Mouse (Mus musculus) intestine, postnatal 0 days (tissue): ENCODE measurements around the gene Gm21721. TPM values are rescaled to one million over a fixed set of nuclear protein-coding genes. Genes with fewer than 3 reads are reported as not detected.
"Not testable (repeated sequence)": the region's sequence is repeated elsewhere in the genome, so short reads cannot be mapped to it uniquely, and the experiment has no call there.

Source experiments
- ATAC-seq: fragments of 200-750 bp; cut with Nextera tagmentation; 2 replicates; pipeline ENCODE4 v1.8.0; 2017; ENCODE audit warnings: mild to moderate bottlenecking, moderate TSS enrichment, moderate library complexity
- H3K27ac ChIP-seq: fragments of 300-500 bp; sonication (generic); 2 replicates; pipeline ENCODE4 v1.5.1; 2014; ENCODE audit warnings: mild to moderate bottlenecking, low read depth, low read length, moderate library complexity
- H3K27me3 ChIP-seq: fragments of 300-500 bp; sonication (generic); replicated peaks from 2 replicates; pipeline ENCODE4 v1.6.1; 2014; ENCODE audit warnings: low read length, mixed read lengths; ENCODE audit not compliant: control insufficient read depth, insufficient read depth
- H3K36me3 ChIP-seq: fragments of 300-500 bp; sonication (generic); 2 replicates; pipeline ENCODE4 v1.6.1; 2014; ENCODE audit warnings: mild to moderate bottlenecking, moderate library complexity; ENCODE audit not compliant: control insufficient read depth, insufficient read depth
- H3K4me1 ChIP-seq: fragments of 300-500 bp; sonication (generic); replicated peaks from 2 replicates; pipeline ENCODE4 v1.6.1; 2014; ENCODE audit warnings: antibody characterized with exemption, low read length, mixed read lengths; ENCODE audit not compliant: control insufficient read depth, insufficient read depth
- H3K4me2 ChIP-seq: fragments of 300-500 bp; sonication (generic); replicated peaks from 2 replicates; pipeline ENCODE4 v1.6.1; 2014; ENCODE audit warnings: low read depth, mild to moderate bottlenecking, moderate library complexity
- H3K4me3 ChIP-seq: fragments of 300-500 bp; sonication (generic); 2 replicates; pipeline ENCODE4 v1.5.1; 2014; ENCODE audit warnings: low read depth, low read length
- H3K9ac ChIP-seq: fragments of 300-500 bp; sonication (generic); 2 replicates; pipeline ENCODE4 v1.6.1; 2014; ENCODE audit warnings: mild to moderate bottlenecking, low read depth, low read length
- H3K9me3 ChIP-seq: fragments of 300-500 bp; sonication (generic); 2 replicates; pipeline ENCODE4 v1.6.1; 2016; ENCODE audit warnings: mixed run types; ENCODE audit not compliant: control insufficient read depth
- WGBS: fragments of 180-500 bp; shearing (Covaris S2); extraction: QIAGEN DNeasy Blood & Tissue Kit; methylation state at CpG from one replicate; pipeline ENCODE4 v1.1.7; 2014; 5-methylcytosine and 5-hydroxymethylcytosine counted together
- polyA plus RNA-seq: library from polyadenylated mRNA; unstranded; fragments of >200 nt; fragmentation: Nextera tagmentation; extraction: Ambion mirVana; gene quantifications from 2 replicates; pipeline ENCODE4 v1.2.1, GENCODE M21; 2015

Gene Gm21721
- not detected in 2 replicates for polyA plus RNA-seq

DNA sequence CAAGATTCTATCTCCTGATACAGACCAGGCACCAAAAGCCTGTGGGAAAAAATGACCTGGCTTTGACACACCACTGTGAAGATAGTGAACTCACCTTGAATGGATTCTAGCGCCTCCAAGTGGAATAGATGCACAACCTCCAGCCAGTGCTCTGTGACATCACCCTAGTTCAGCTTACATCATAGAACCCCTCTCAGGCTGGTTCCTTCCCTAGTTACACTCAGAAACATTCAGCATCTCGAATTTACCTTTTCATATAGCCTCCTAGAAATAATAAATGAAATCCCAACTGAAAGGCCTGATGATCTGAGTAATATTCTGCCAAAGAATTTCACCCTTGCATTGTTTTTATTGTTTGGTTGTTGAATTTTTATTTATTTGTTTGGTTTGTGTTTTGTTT is at the start of gene Gm21721:
Gm21721 (minus strand) TSS at position 101 of the 400 bp plus-strand sequence.
- not testable (repeated sequence) for ATAC-seq, H3K4me3 ChIP-seq, H3K27me3 ChIP-seq, H3K4me2 ChIP-seq, H3K9me3 ChIP-seq, H3K9ac ChIP-seq, H3K27ac ChIP-seq, H3K4me1 ChIP-seq, H3K36me3 ChIP-seq
- WGBS, result no CpG with 5 or more reads among the region's 2 CpGs

Other genes starting within 250 kb of the Gm21721 start
- gene Gm21292, start 68.3 kb downstream of the Gm21721 start, polyA plus RNA-seq, result not detected in 2 replicates
- gene Gm21812, start 145.0 kb upstream of the Gm21721 start, polyA plus RNA-seq, result not detected in 2 replicates
- not detected in 2 replicates for gene Gm21874, start 214.0 kb upstream of the Gm21721 start, polyA plus RNA-seq